Mouse (Mus musculus) erythroblast, embryonic 14.5 days (primary cell): ENCODE results near the gene Serpini1.

ENCODE experiments used
- GATA1 ChIP-seq: IDR thresholded peaks from 2 replicates; pipeline ENCODE4 v1.6.1; 2012; ENCODE audit warnings: low read length, inconsistent platforms, mixed read lengths
- TAL1 ChIP-seq: IDR thresholded peaks from 3 replicates; pipeline ENCODE4 v1.6.1; 2012; ENCODE audit warnings: low read length, inconsistent platforms, mixed read lengths

- TF ChIP-seq GATA1 (no peak), TAL1 (no peak)
Observed at GRCm38 (mm10) chr3:75557292-75557691, at the start of gene Serpini1.
